Mouse (Mus musculus) limb, embryonic 13.5 days (tissue): ENCODE data around the gene Ifitm1. TPM values are rescaled to one million over a fixed set of nuclear protein-coding genes. Genes with fewer than 3 reads are reported as not detected.

Experiments
- ATAC-seq: fragments of 200-750 bp; cut with Nextera tagmentation; 2 replicates; pipeline ENCODE4 v1.8.0; 2017; ENCODE audit warnings: low read depth, moderate number of reproducible peaks, moderate TSS enrichment; ENCODE audit not compliant: low FRiP score
- H3K27ac ChIP-seq: fragments of 300-500 bp; sonication (generic); 2 replicates; pipeline ENCODE4 v1.5.1; 2015; ENCODE audit warnings: inconsistent platforms, mild to moderate bottlenecking, moderate library complexity
- H3K27me3 ChIP-seq: fragments of 300-500 bp; sonication (generic); 2 replicates; pipeline ENCODE4 v1.6.1; 2015; ENCODE audit warnings: mild to moderate bottlenecking, inconsistent platforms
- H3K36me3 ChIP-seq: fragments of 300-500 bp; sonication (generic); 2 replicates; pipeline ENCODE4 v1.6.1; 2015; ENCODE audit warnings: inconsistent platforms, mild to moderate bottlenecking, moderate library complexity
- H3K4me1 ChIP-seq: fragments of 300-500 bp; sonication (generic); 2 replicates; pipeline ENCODE4 v1.6.1; 2015; ENCODE audit warnings: inconsistent platforms
- H3K4me2 ChIP-seq: fragments of 300-500 bp; sonication (generic); replicated peaks from 2 replicates; pipeline ENCODE4 v1.6.1; 2015; ENCODE audit warnings: inconsistent platforms, mild to moderate bottlenecking, moderate library complexity
- H3K4me3 ChIP-seq: fragments of 300-500 bp; sonication (generic); 2 replicates; pipeline ENCODE4 v1.5.1; 2015; ENCODE audit warnings: moderate library complexity, mild to moderate bottlenecking, inconsistent platforms
- H3K9ac ChIP-seq: fragments of 300-500 bp; sonication (generic); 2 replicates; pipeline ENCODE4 v1.6.1; 2015; ENCODE audit warnings: mild to moderate bottlenecking, inconsistent platforms
- H3K9me3 ChIP-seq: fragments of 300-500 bp; sonication (generic); 2 replicates; pipeline ENCODE4 v1.6.1; 2016; ENCODE audit warnings: inconsistent platforms
- WGBS: fragments of 180-500 bp; shearing (Covaris S2); methylation state at CpG from one replicate; pipeline ENCODE4 v1.1.7; 2015; 5-methylcytosine and 5-hydroxymethylcytosine counted together
- polyA plus RNA-seq: library from polyadenylated mRNA; unstranded; fragments of >200 nt; fragmentation: Nextera tagmentation; extraction: Ambion mirVana; gene quantifications from 2 replicates; pipeline ENCODE4 v1.2.1, GENCODE M21; 2015

The Ifitm1 gene
- 50.2 and 64.6 TPM in 2 replicates for polyA plus RNA-seq

GRCm38 (mm10) chr7:140966921-140967320, at the start of gene Ifitm1:
TSS of gene Ifitm1 (plus strand) at chr7:140967221.
- no peak for ATAC-seq
- H3K27me3 ChIP-seq = no peaks in the 10 kb centered on the region
- no peaks in the 10 kb centered on the region for H3K36me3 ChIP-seq
- H3K4me1 ChIP-seq = peaks cover 24% of the 10 kb centered on the region
- H3K4me3 ChIP-seq = peak within 1 kb of the TSS; percentile 1; the same call in 1 of the 2 replicates
- H3K9me3 ChIP-seq = no peaks in the 10 kb centered on the region
- 78% methylated on average over 4 of the region's 4 CpGs for WGBS
- peak within 1 kb of the TSS; percentile 42 for H3K4me2 ChIP-seq
- H3K9ac ChIP-seq = no peak within 1 kb of the TSS
- peak within 1 kb of the TSS; percentile 55 for H3K27ac ChIP-seq

- Histone ChIP-seq H3K9me3 (no peaks in the 10 kb centered on the region), H3K4me1 (peaks cover 13% of the 10 kb centered on the region), H3K4me3 (no peak overlapping the region), H3K27ac (no peak overlapping the region), H3K27me3 (peaks cover 66% of the 10 kb centered on the region), H3K9ac (no peak overlapping the region), H3K36me3 (no peaks in the 10 kb centered on the region), H3K4me2 (no peak overlapping the region)
- no peak for ATAC-seq
- WGBS = 78% methylated on average over 4 of the region's 4 CpGs
These were observed 47.1 kb upstream of the Ifitm1 start for GRCm38 (mm10) chr7:140919911-140920310.

- Histone ChIP-seq H3K27me3 (peaks cover 72% of the 10 kb centered on the region), H3K27ac (no peak within 1 kb of the TSS), H3K36me3 (no peaks in the 10 kb centered on the region), H3K4me3 (no peak within 1 kb of the TSS), H3K4me2 (no peak within 1 kb of the TSS), H3K9me3 (no peaks in the 10 kb centered on the region), H3K9ac (no peak within 1 kb of the TSS), H3K4me1 (peaks cover 13% of the 10 kb centered on the region)
- ATAC-seq = no peak
- WGBS = 70% methylated on average over 8 of the region's 8 CpGs
These were observed 46.5 kb upstream of the Ifitm1 start, which contains the start of gene Nlrp6 for GRCm38 (mm10) chr7:140920418-140921029. TSS of gene Nlrp6 (plus strand) at chr7:140920902.

- ATAC-seq = no peak
- Histone ChIP-seq H3K9ac (no peak overlapping the region), H3K9me3 (no peaks in the 10 kb centered on the region), H3K27ac (no peak overlapping the region), H3K4me2 (no peak overlapping the region), H3K36me3 (no peaks in the 10 kb centered on the region), H3K4me3 (peak overlapping the region; percentile 40; the same call in 1 of the 2 replicates), H3K27me3 (peaks cover 72% of the 10 kb centered on the region), H3K4me1 (peaks cover 13% of the 10 kb centered on the region)
- 26% methylated on average over 22 of the region's 22 CpGs for WGBS
These were observed 45.6 kb upstream of the Ifitm1 start for GRCm38 (mm10) chr7:140921225-140921975.

GRCm38 (mm10) chr7:140922398-140923069, 44.5 kb upstream of the Ifitm1 start:
- Histone ChIP-seq H3K27me3 (peaks cover 72% of the 10 kb centered on the region), H3K9me3 (no peaks in the 10 kb centered on the region), H3K27ac (no peak overlapping the region), H3K4me2 (peak overlapping the region; percentile 67), H3K4me1 (peaks cover 13% of the 10 kb centered on the region), H3K36me3 (no peaks in the 10 kb centered on the region), H3K9ac (no peak overlapping the region), H3K4me3 (peak overlapping the region; percentile 40)
- no peak for ATAC-seq
- under 1% methylated on average over 49 of the region's 49 CpGs for whole genome bisulfite sequencing

GRCm38 (mm10) chr7:140923070-140923775, 43.8 kb upstream of the Ifitm1 start:
- ATAC-seq = no peak
- Histone ChIP-seq H3K27me3 (peaks cover 69% of the 10 kb centered on the region), H3K36me3 (no peaks in the 10 kb centered on the region), H3K9ac (no peak overlapping the region), H3K4me3 (peak overlapping the region; percentile 40), H3K9me3 (no peaks in the 10 kb centered on the region), H3K27ac (no peak overlapping the region), H3K4me2 (peak overlapping the region; percentile 67), H3K4me1 (peaks cover 13% of the 10 kb centered on the region)
- 23% methylated on average over 30 of the region's 30 CpGs for WGBS

- Histone ChIP-seq H3K36me3 (no peaks in the 10 kb centered on the region), H3K4me3 (no peak overlapping the region), H3K9ac (no peak overlapping the region), H3K27ac (no peak overlapping the region), H3K9me3 (0 out of 2 replicates have a peak, but pooled peaks cover 4% of the 10 kb centered on the region), H3K27me3 (peaks cover 33% of the 10 kb centered on the region), H3K4me2 (no peak overlapping the region), H3K4me1 (peaks cover 8% of the 10 kb centered on the region)
- no peak for ATAC-seq
- WGBS = 83% methylated on average over 6 of the region's 6 CpGs
These were observed 39.8 kb upstream of the Ifitm1 start for GRCm38 (mm10) chr7:140927181-140927580.

- Histone ChIP-seq H3K4me2 (no peak overlapping the region), H3K4me1 (peaks cover 42% of the 10 kb centered on the region), H3K4me3 (no peak overlapping the region), H3K27ac (no peak overlapping the region), H3K9me3 (no peaks in the 10 kb centered on the region), H3K9ac (no peak overlapping the region), H3K27me3 (peaks cover 9% of the 10 kb centered on the region; the same call in 1 of the 2 replicates), H3K36me3 (peaks cover 3% of the 10 kb centered on the region)
- 48% methylated on average over 3 of the region's 3 CpGs for WGBS
- ATAC-seq = no peak
These were observed 28.6 kb upstream of the Ifitm1 start for GRCm38 (mm10) chr7:140938436-140938835.

GRCm38 (mm10) chr7:140938896-140939295, 28.1 kb upstream of the Ifitm1 start:
- peak overlapping the region; percentile 51; the same call in 1 of the 2 replicates for H3K4me2 ChIP-seq
- WGBS = 19% methylated on average over 2 of the region's 2 CpGs
- no peak overlapping the region for H3K27ac ChIP-seq
- no peaks in the 10 kb centered on the region for H3K9me3 ChIP-seq
- no peak for ATAC-seq
- H3K9ac ChIP-seq = no peak overlapping the region
- H3K4me3 ChIP-seq = no peak overlapping the region
- peaks cover 9% of the 10 kb centered on the region; the same call in 1 of the 2 replicates for H3K27me3 ChIP-seq
- peaks cover 7% of the 10 kb centered on the region for H3K36me3 ChIP-seq
- H3K4me1 ChIP-seq = peaks cover 42% of the 10 kb centered on the region

GRCm38 (mm10) chr7:140939669-140940171, 27.3 kb upstream of the Ifitm1 start:
- WGBS = 2% methylated on average over 8 of the region's 8 CpGs
- Histone ChIP-seq H3K9me3 (no peaks in the 10 kb centered on the region), H3K4me2 (peak overlapping the region; percentile 51), H3K27me3 (peaks cover 9% of the 10 kb centered on the region; the same call in 1 of the 2 replicates), H3K9ac (peak overlapping the region; percentile 52), H3K4me3 (no peak overlapping the region), H3K4me1 (peaks cover 42% of the 10 kb centered on the region), H3K36me3 (peaks cover 15% of the 10 kb centered on the region), H3K27ac (peak overlapping the region; percentile 71; the same call in 1 of the 2 replicates)
- peak; percentile 22; the same call in 1 of the 2 replicates for ATAC-seq
